In genomic region chr10:128489785-128490184, GRCm38 (mm10) we compare ENCODE assay signal across 12 mouse cellular contexts. TPM values are rescaled to one million over a fixed set of nuclear protein-coding genes. Genes with fewer than 3 reads are reported as not detected.
DNase-seq lines count a peak whose midpoint lies in the region; ATAC-seq and TF ChIP-seq lines count a peak whose summit lies in the region.
"Had no signal": no experiment of that assay in that cellular context is flagged by ENCODE, and none has a peak within 500 bp of the region (broad histone marks: within the 10 kb centered on the region; RNA-seq: fewer than 3 reads in every experiment).

No protein-coding gene starts in this region.

- no peak for TF ChIP-seq POLR2A in small intestine, adult 2 months (IDR thresholded peaks at IDR 0.05; ENCODE audit: low read depth, low read length)

- no peak for ATAC-seq in heart, embryonic 13.5 days (ENCODE audit: extremely low read depth, insufficient number of reproducible peaks, low FRiP score, low TSS enrichment)
- ATAC-seq in lung, embryonic 16.5 days (ENCODE audit: low read depth), result no peak
- ATAC-seq in embryonic facial prominence, embryonic 14.5 days (ENCODE audit: low read depth), result no peak

- no peaks in the 10 kb centered on the region for H3K9me3 ChIP-seq in heart, embryonic 13.5 days
- no peaks in the 10 kb centered on the region for H3K9me3 ChIP-seq in lung, embryonic 16.5 days (ENCODE audit: control insufficient read depth, low read length)
- no peaks in the 10 kb centered on the region for H3K9me3 ChIP-seq in embryonic facial prominence, embryonic 14.5 days (ENCODE audit: control insufficient read depth, low read length)
- H3K9me3 ChIP-seq: G1E; midbrain, embryonic 12.5 days had no signal

- 0 out of 2 replicates have a peak overlapping the region, but pooled peaks have one; percentile 69 for H3K4me3 ChIP-seq in heart, embryonic 13.5 days
- no peak overlapping the region for H3K4me3 ChIP-seq in lung, embryonic 16.5 days (ENCODE audit: low read length)
- no peak overlapping the region for H3K4me3 ChIP-seq in embryonic facial prominence, embryonic 14.5 days (ENCODE audit: low read depth, low read length)
- no peak overlapping the region for H3K4me3 ChIP-seq in small intestine, adult 2 months (ENCODE audit: low read depth, low read length)
- H3K4me3 ChIP-seq: midbrain, embryonic 12.5 days had no signal

- DNase-seq in heart, adult 18-20 months, result no peak
- DNase-seq in lung, adult 18-20 months, result no peak
- DNase-seq in embryonic facial prominence, embryonic 14.5 days (ENCODE audit: low spot score), result no peak
- no peak for DNase-seq in layer of hippocampus, postnatal 10 days (ENCODE audit: low spot score in 2 of 2)
- no peak for DNase-seq in spleen, adult 18-20 months
- DNase-seq: right cerebral cortex, adult 18-20 months; thymus, postnatal 36 days had no signal

- H3K27me3 ChIP-seq in heart, embryonic 13.5 days (replicated peaks), result no peaks in the 10 kb centered on the region
- H3K27me3 ChIP-seq in lung, embryonic 16.5 days (ENCODE audit: control insufficient read depth, insufficient read depth, low read depth, low read length), result no peaks in the 10 kb centered on the region
- no peaks in the 10 kb centered on the region for H3K27me3 ChIP-seq in embryonic facial prominence, embryonic 14.5 days (replicated peaks; ENCODE audit: control insufficient read depth, insufficient read depth, low read length)
- H3K27me3 ChIP-seq in small intestine, adult 2 months (ENCODE audit: control insufficient read depth, insufficient read depth, low read length), result no peaks in the 10 kb centered on the region
- H3K27me3 ChIP-seq: midbrain, embryonic 12.5 days had no signal

- H3K4me1 ChIP-seq in heart, embryonic 13.5 days, result peaks cover 42% of the 10 kb centered on the region
- H3K4me1 ChIP-seq in lung, embryonic 16.5 days (replicated peaks; ENCODE audit: control insufficient read depth, insufficient read depth, low read length), result peaks cover 21% of the 10 kb centered on the region
- peaks cover 16% of the 10 kb centered on the region for H3K4me1 ChIP-seq in embryonic facial prominence, embryonic 14.5 days (ENCODE audit: control insufficient read depth, insufficient read depth, low read length)
- peaks cover 13% of the 10 kb centered on the region for H3K4me1 ChIP-seq in small intestine, adult 2 months (ENCODE audit: control insufficient read depth, insufficient read depth, insufficient read length, low read length)

- TF ChIP-seq CTCF in small intestine, adult 2 months (IDR thresholded peaks at IDR 0.05; ENCODE audit: extremely low read depth, insufficient read length, insufficient replicate concordance, low read depth, low read length), result no peak

- H3K27ac ChIP-seq in heart, embryonic 13.5 days (replicated peaks), result peak overlapping the region; percentile 99
- peak overlapping the region; percentile 44 for H3K27ac ChIP-seq in lung, embryonic 16.5 days (ENCODE audit: low read length)
- 0 out of 2 replicates have a peak overlapping the region, but pooled peaks have one; percentile 19 for H3K27ac ChIP-seq in embryonic facial prominence, embryonic 14.5 days (replicated peaks; ENCODE audit: low read depth, low read length)
- peak overlapping the region; percentile 97 for H3K27ac ChIP-seq in small intestine, adult 2 months (ENCODE audit: insufficient read depth, low read depth, low read length)
- H3K27ac ChIP-seq: midbrain, embryonic 12.5 days had no signal

- H3K36me3 ChIP-seq in heart, embryonic 13.5 days, result peaks cover 76% of the 10 kb centered on the region
- H3K36me3 ChIP-seq in lung, embryonic 16.5 days (ENCODE audit: control insufficient read depth, insufficient read depth, low read length), result peaks cover 51% of the 10 kb centered on the region
- H3K36me3 ChIP-seq in embryonic facial prominence, embryonic 14.5 days (ENCODE audit: control insufficient read depth, insufficient read depth, low read length), result peaks cover 69% of the 10 kb centered on the region
- H3K36me3 ChIP-seq in small intestine, adult 2 months (ENCODE audit: control insufficient read depth, insufficient read depth, low read length), result peaks cover 56% of the 10 kb centered on the region

- WGBS in heart, embryonic 13.5 days, result 39% methylated on average over 4 of the region's 4 CpGs
- 50% methylated on average over 4 of the region's 4 CpGs for WGBS in lung, embryonic 16.5 days
- WGBS in embryonic facial prominence, embryonic 14.5 days, result 53% methylated on average over 4 of the region's 4 CpGs
- 53% methylated on average over 4 of the region's 4 CpGs for WGBS in small intestine, adult 2 months

- H3K4me2 ChIP-seq in heart, embryonic 13.5 days, result peak overlapping the region; percentile 91
- H3K4me2 ChIP-seq in lung, embryonic 16.5 days (ENCODE audit: low read depth, low read length), result no peak overlapping the region
- no peak overlapping the region for H3K4me2 ChIP-seq in embryonic facial prominence, embryonic 14.5 days (ENCODE audit: low read depth, low read length)
- H3K4me2 ChIP-seq: midbrain, embryonic 12.5 days had no signal

- peak overlapping the region; percentile 92 for H3K9ac ChIP-seq in heart, embryonic 13.5 days
- H3K9ac ChIP-seq in lung, embryonic 16.5 days (ENCODE audit: low read length), result no peak overlapping the region
- no peak overlapping the region for H3K9ac ChIP-seq in embryonic facial prominence, embryonic 14.5 days (ENCODE audit: low read depth, low read length)
- H3K9ac ChIP-seq: midbrain, embryonic 12.5 days had no signal

RNA-seq across cellular contexts. Expression of gene Myl6, which starts 4.2 kb away (rescaled TPM):
- polyA plus RNA-seq in heart, embryonic 13.5 days (2015; fragmentation: Nextera tagmentation; extraction: Ambion mirVana), result 1,202 and 1,344 TPM in 2 replicates
- total RNA-seq in heart, adult 18-20 months (2021), result 100 to 1,000 TPM; 253 to 273 TPM
- 1,564 and 1,684 TPM in 2 replicates for polyA plus RNA-seq in lung, embryonic 16.5 days (2015; fragmentation: Nextera tagmentation; extraction: Ambion mirVana)
- polyA plus RNA-seq in embryonic facial prominence, embryonic 14.5 days (2014; fragmentation: Nextera tagmentation; extraction: Ambion mirVana), result 1,095 and 1,174 TPM in 2 replicates
- 492 and 749 TPM in 2 replicates for polyA plus RNA-seq in small intestine, adult 2 months (2012; rRNA removed)
- total RNA-seq in layer of hippocampus, postnatal 10 days (2021), result 100 to 1,000 TPM; 608 to 632 TPM

RNA-seq across cellular contexts. Expression of gene Myl6b, which starts 8.7 kb away (rescaled TPM):
- 3.2 and 4.5 TPM in 2 replicates for polyA plus RNA-seq in heart, embryonic 13.5 days (2015; fragmentation: Nextera tagmentation; extraction: Ambion mirVana)
- 1 to 10 TPM; 3.2 to 3.3 TPM for total RNA-seq in heart, adult 18-20 months (2021)
- polyA plus RNA-seq in lung, embryonic 16.5 days (2015; fragmentation: Nextera tagmentation; extraction: Ambion mirVana), result 3.5 and 5.1 TPM in 2 replicates
- 5.6 and 6.8 TPM in 2 replicates for polyA plus RNA-seq in embryonic facial prominence, embryonic 14.5 days (2014; fragmentation: Nextera tagmentation; extraction: Ambion mirVana)
- 0.43 and 1.2 TPM in 2 replicates for polyA plus RNA-seq in small intestine, adult 2 months (2012; rRNA removed)
- total RNA-seq in layer of hippocampus, postnatal 10 days (2021), result 10 to 100 TPM; 25.5 to 29.3 TPM

RNA-seq across cellular contexts. Expression of gene Smarcc2, which starts 30.7 kb away (rescaled TPM):
- polyA plus RNA-seq in heart, embryonic 13.5 days (2015; fragmentation: Nextera tagmentation; extraction: Ambion mirVana), result 55.2 and 57.1 TPM in 2 replicates
- total RNA-seq in heart, adult 18-20 months (2021), result 10 to 100 TPM; 75.4 to 75.8 TPM
- 71.3 and 76.4 TPM in 2 replicates for polyA plus RNA-seq in lung, embryonic 16.5 days (2015; fragmentation: Nextera tagmentation; extraction: Ambion mirVana)
- polyA plus RNA-seq in embryonic facial prominence, embryonic 14.5 days (2014; fragmentation: Nextera tagmentation; extraction: Ambion mirVana), result 84.1 and 91.4 TPM in 2 replicates
- 44.0 and 98.4 TPM in 2 replicates for polyA plus RNA-seq in small intestine, adult 2 months (2012; rRNA removed)
- total RNA-seq in layer of hippocampus, postnatal 10 days (2021), result 100 to 1,000 TPM; 205 to 222 TPM

RNA-seq across cellular contexts. Expression of gene Esyt1, which starts 35.9 kb away (rescaled TPM):
- polyA plus RNA-seq in heart, embryonic 13.5 days (2015; fragmentation: Nextera tagmentation; extraction: Ambion mirVana), result 17.2 and 17.3 TPM in 2 replicates
- 10 to 100 TPM; 15.9 to 19.9 TPM for total RNA-seq in heart, adult 18-20 months (2021)
- 32.5 and 34.4 TPM in 2 replicates for polyA plus RNA-seq in lung, embryonic 16.5 days (2015; fragmentation: Nextera tagmentation; extraction: Ambion mirVana)
- polyA plus RNA-seq in embryonic facial prominence, embryonic 14.5 days (2014; fragmentation: Nextera tagmentation; extraction: Ambion mirVana), result 44.2 and 46.8 TPM in 2 replicates
- polyA plus RNA-seq in small intestine, adult 2 months (2012; rRNA removed), result 20.0 and 26.3 TPM in 2 replicates
- total RNA-seq in layer of hippocampus, postnatal 10 days (2021), result 10 to 100 TPM; 10.1 to 11.9 TPM

RNA-seq across cellular contexts. Expression of gene Zc3h10, which starts 57.8 kb away (rescaled TPM):
- polyA plus RNA-seq in heart, embryonic 13.5 days (2015; fragmentation: Nextera tagmentation; extraction: Ambion mirVana), result 7.6 and 9.4 TPM in 2 replicates
- 1 to 10 TPM; 7.7 to 8.2 TPM for total RNA-seq in heart, adult 18-20 months (2021)
- 10.9 and 11.9 TPM in 2 replicates for polyA plus RNA-seq in lung, embryonic 16.5 days (2015; fragmentation: Nextera tagmentation; extraction: Ambion mirVana)
- 11.4 and 12.5 TPM in 2 replicates for polyA plus RNA-seq in embryonic facial prominence, embryonic 14.5 days (2014; fragmentation: Nextera tagmentation; extraction: Ambion mirVana)
- polyA plus RNA-seq in small intestine, adult 2 months (2012; rRNA removed), result 6.4 and 15.2 TPM in 2 replicates
- total RNA-seq in layer of hippocampus, postnatal 10 days (2021), result 10 to 100 TPM; 12.2 to 14.0 TPM

Comparison
In these comparisons a context has a peak if more than half of its experiments do, and no peak if none do; other contexts are left out.
1. H3K27ac ChIP-seq: peak in every context shown above with its lines; median percentile 99 in heart, embryonic 13.5 days; 97 in small intestine, adult 2 months; 44 in lung, embryonic 16.5 days; 19 in embryonic facial prominence, embryonic 14.5 days.